Mouse (Mus musculus) small intestine, adult 2 months (tissue): ENCODE measurements around the gene Smpdl3b. TPM values are rescaled to one million over a fixed set of nuclear protein-coding genes. Genes with fewer than 3 reads are reported as not detected.

Experiments used
- H3K27ac ChIP-seq: fragments of 200-500 bp; 2 replicates; pipeline ENCODE4 v1.5.1; 2012; ENCODE audit warnings: low read depth, low read length, control low read depth, inconsistent platforms; ENCODE audit not compliant: insufficient read depth
- H3K27me3 ChIP-seq: fragments of 200-500 bp; 2 replicates; pipeline ENCODE4 v1.6.1; 2012; ENCODE audit warnings: mild to moderate bottlenecking, moderate library complexity, low read length, inconsistent platforms; ENCODE audit not compliant: control insufficient read depth, insufficient read depth
- H3K36me3 ChIP-seq: fragments of 200-500 bp; 2 replicates; pipeline ENCODE4 v1.6.1; 2012; ENCODE audit warnings: mild to moderate bottlenecking, low read length, control low read depth, inconsistent platforms; ENCODE audit not compliant: control insufficient read depth, insufficient read depth
- H3K4me1 ChIP-seq: fragments of 200-500 bp; 2 replicates; pipeline ENCODE4 v1.6.1; 2012; ENCODE audit warnings: low read length, inconsistent platforms, mixed read lengths; ENCODE audit not compliant: control insufficient read depth, insufficient read depth, insufficient read length
- H3K4me3 ChIP-seq: fragments of 200-500 bp; 2 replicates; pipeline ENCODE4 v1.5.1; 2012; ENCODE audit warnings: low read depth, mild to moderate bottlenecking, control low read depth, inconsistent platforms, low read length, moderate library complexity
- CTCF ChIP-seq: fragments of 200-500 bp; IDR thresholded peaks from 2 replicates; pipeline ENCODE4 v1.5.1; 2012; ENCODE audit warnings: low read depth, mild to moderate bottlenecking, control low read depth, inconsistent platforms, low read length, moderate library complexity, mixed read lengths; ENCODE audit not compliant: insufficient replicate concordance, insufficient read length; ENCODE audit errors: extremely low read depth
- POLR2A ChIP-seq: fragments of 200-500 bp; IDR thresholded peaks from 2 replicates; pipeline ENCODE4 v1.6.1; 2012; ENCODE audit warnings: low read depth, mild to moderate bottlenecking, control low read depth, inconsistent platforms, low read length, moderate library complexity
- WGBS: fragments of 180-500 bp; shearing (Covaris S2); methylation state at CpG from one replicate; pipeline ENCODE4 v1.1.7; 2018; 5-methylcytosine and 5-hydroxymethylcytosine counted together
- polyA plus RNA-seq: library from polyadenylated mRNA; depleted of rRNA; stranded (reverse); fragments of >200 nt; gene quantifications from 2 replicates; pipeline ENCODE4 v1.2.3, GENCODE M21; 2012; rRNA removed

Gene Smpdl3b
- polyA plus RNA-seq, 1 experiment, result 126 TPM

DNA sequence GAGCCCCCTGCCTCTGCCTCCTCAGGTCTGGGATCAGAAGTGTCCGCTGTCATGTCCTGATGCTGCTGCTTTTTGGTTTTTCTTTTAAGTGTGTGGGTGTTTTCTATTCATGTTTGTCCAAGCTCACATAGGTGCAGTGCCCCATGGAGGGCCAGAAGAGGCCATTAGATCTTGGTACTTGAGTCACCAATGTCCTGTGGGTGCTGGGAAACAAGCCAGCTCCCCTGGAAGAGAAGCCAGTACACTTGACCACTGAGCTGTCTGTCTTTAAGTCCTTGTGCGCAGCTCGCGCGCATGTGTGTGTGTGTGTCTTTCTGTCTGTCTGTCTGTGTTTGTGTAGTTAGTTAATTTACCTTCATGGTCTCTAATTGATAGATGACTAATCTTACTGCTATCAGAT, 55.0 kb downstream of the Smpdl3b start:
- 97% methylated on average over 5 of the region's 5 CpGs for WGBS
- no peak for TF ChIP-seq POLR2A
- no peak for TF ChIP-seq CTCF
- Histone ChIP-seq H3K27ac (no peak overlapping the region), H3K36me3 (peaks cover 54% of the 10 kb centered on the region), H3K4me3 (no peak overlapping the region), H3K27me3 (no peaks in the 10 kb centered on the region), H3K4me1 (no peaks in the 10 kb centered on the region)

- H3K27ac ChIP-seq, result no peak overlapping the region
- H3K27me3 ChIP-seq, result no peaks in the 10 kb centered on the region
- peaks cover 44% of the 10 kb centered on the region for H3K36me3 ChIP-seq
- no peak for TF ChIP-seq CTCF
- no peak for TF ChIP-seq POLR2A
- no peaks in the 10 kb centered on the region for H3K4me1 ChIP-seq
- WGBS, result 92% methylated on average over 3 of the region's 3 CpGs
- H3K4me3 ChIP-seq, result no peak overlapping the region
Observed at GRCm38 (mm10) chr4:132693366-132693765, 63.7 kb downstream of the Smpdl3b start.

DNA sequence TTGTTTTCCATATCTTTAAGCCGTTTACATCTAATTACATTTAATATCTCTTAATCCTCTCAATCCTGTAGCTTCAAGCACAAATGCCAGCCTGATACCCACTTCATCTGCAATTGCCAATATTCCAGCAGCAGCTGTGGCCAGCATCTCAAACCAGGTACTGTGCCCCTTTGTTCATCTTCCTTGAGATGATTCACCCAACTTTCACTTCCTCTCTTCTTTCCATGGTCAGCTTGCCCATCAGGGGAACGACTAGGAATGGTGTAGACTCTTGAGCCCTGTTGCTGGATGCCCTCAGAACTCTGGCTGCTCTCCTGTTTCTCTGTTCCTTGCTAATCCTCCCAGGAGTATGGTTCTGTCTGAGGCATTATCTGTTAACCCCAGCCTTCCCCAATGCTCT, 67.4 kb downstream of the Smpdl3b start:
- no peak overlapping the region for H3K4me3 ChIP-seq
- no peak for TF ChIP-seq POLR2A
- no peak for TF ChIP-seq CTCF
- WGBS, result 66% methylated on average over 2 of the region's 2 CpGs

More for the DNA sequence above, 67.4 kb downstream of the Smpdl3b start:
- Histone ChIP-seq H3K4me1 (no peaks in the 10 kb centered on the region), H3K27me3 (no peaks in the 10 kb centered on the region), H3K36me3 (peaks cover 36% of the 10 kb centered on the region), H3K27ac (no peak overlapping the region)

Other genes with a start within 250 kb of the Smpdl3b start
- 4.0 and 6.7 TPM in 2 replicates for gene Sesn2, start 246.8 kb downstream of the Smpdl3b start, polyA plus RNA-seq
- gene Atpif1, start 223.6 kb downstream of the Smpdl3b start, polyA plus RNA-seq, result 63.8 and 147 TPM in 2 replicates
- 5.0 and 9.0 TPM in 2 replicates for gene Dnajc8, start 221.7 kb downstream of the Smpdl3b start, polyA plus RNA-seq
- gene Ptafr, start 193.2 kb downstream of the Smpdl3b start, polyA plus RNA-seq, result 2.9 and 3.1 TPM in 2 replicates
- gene Eya3, start 118.3 kb downstream of the Smpdl3b start, polyA plus RNA-seq, result 13.3 and 20.7 TPM in 2 replicates
- gene Xkr8, start 24.7 kb downstream of the Smpdl3b start, polyA plus RNA-seq, result 3.2 and 6.0 TPM in 2 replicates
- gene Rpa2, start 11.1 kb upstream of the Smpdl3b start, polyA plus RNA-seq, result 4.8 and 8.7 TPM in 2 replicates
- gene Themis2, start 39.1 kb upstream of the Smpdl3b start, polyA plus RNA-seq, result 4.0 and 4.9 TPM in 2 replicates
- 8.0 and 15.6 TPM in 2 replicates for gene Ppp1r8, start 85.9 kb upstream of the Smpdl3b start, polyA plus RNA-seq
- gene Stx12, start 127.3 kb upstream of the Smpdl3b start, polyA plus RNA-seq, result 8.6 and 18.9 TPM in 2 replicates
- 3.4 and 10.7 TPM in 2 replicates for gene Fam76a, start 165.3 kb upstream of the Smpdl3b start, polyA plus RNA-seq
- gene Fgr, start 216.8 kb upstream of the Smpdl3b start, polyA plus RNA-seq, result 3.5 and 3.8 TPM in 2 replicates